Mouse (Mus musculus) thymus, postnatal 10 days (tissue): ENCODE measurements around the gene Accs.

Source experiments
- DNase-seq, 2 experiments: peaks; one replicate each; pipeline ENCODE4 v3.0.0; 2021; ENCODE audit warnings: low spot score in 2 of 2

The Accs gene

DNA sequence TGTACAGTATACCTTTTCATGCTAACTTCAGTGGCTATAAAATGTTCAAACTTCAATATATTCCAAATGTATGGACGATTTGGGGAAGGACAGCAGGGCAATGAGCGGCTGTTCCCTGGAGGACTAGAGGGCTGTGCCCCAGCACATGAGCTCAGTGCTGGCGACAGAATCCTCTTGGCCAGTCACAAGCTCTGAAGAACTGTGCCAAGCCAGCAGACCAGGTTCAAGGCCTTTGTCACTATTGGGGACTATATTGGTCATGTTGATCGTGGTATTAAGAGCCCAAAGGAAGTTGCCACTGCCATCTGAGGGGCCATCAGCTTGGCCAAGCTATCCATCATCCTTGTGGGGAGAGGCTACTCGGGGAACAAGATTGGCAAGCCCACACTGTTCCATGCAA is 55.4 kb downstream of the Accs start:
- DNase-seq, result no peak

DNA sequence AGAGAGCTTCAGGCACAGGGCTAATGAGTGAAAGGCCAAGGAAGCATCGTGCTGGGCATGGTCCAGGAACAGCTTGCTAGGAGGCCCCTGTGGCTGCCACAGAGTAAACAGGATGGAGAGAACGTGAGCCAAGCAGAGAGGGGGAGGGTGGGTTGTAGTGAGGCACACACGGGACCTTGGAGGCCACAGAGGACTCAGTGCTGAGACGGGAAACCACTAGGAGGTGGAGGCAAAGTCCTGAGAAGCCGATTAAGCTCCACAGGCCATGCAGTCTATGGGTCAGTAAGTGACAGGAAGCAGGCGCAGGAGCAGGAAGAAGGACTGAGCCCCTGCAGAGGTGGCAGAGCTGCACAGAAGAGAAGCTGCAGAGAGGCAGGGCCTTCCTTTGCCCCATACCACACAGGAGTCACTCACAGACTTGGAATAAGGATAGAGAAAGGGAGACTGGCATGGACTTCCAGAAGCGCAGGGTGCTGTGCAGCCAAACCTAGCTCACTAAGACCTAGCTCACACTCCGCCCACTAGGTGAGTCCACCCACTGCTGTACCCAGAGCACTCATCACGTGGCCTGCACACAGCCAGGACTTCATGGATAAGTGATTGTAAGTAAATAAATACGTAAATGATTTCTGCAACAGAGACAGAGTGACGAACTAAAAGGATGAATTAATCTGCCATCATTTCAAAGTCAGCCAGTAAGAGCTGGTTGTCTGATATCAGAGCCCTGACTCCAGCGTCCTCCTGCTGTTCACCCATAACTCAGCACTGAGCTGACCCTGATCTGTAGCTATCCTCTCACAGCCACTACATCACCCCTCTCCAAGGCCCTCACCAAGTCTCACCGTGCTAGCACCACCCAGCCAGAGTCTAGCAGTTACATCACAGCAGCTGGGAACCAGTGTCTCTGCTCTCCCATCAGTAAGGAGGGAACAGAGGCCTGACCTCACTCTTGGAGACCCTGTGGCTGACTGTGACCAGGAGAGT is 57.9 kb downstream of the Accs start:
- DNase-seq, result no peak

DNA sequence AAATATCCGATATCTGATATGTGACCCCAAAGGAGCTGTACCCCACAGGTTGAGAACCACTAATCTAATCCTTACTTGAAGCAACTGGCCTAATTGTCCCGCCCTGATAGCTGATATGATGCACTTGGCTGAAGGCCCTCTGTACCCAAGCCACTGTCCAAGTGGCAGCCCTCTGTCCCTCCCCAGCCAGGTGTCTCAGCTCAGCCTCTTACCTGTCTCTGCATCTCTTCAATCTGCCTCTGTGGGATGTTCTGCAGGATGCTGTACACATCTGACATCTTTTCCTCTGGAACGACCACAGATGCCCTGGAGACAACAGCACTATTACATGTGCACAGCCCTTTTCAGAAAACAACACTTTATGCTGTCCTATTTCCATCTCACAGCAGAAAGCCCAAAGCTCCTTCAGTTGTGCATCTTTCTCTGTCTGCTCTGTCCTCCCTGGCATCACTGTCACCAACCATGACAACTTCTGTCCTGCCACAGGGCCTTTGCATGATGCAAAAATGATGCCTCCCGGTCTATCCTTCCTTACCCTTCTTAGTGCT is 58.9 kb downstream of the Accs start:
- no peak for DNase-seq

DNA sequence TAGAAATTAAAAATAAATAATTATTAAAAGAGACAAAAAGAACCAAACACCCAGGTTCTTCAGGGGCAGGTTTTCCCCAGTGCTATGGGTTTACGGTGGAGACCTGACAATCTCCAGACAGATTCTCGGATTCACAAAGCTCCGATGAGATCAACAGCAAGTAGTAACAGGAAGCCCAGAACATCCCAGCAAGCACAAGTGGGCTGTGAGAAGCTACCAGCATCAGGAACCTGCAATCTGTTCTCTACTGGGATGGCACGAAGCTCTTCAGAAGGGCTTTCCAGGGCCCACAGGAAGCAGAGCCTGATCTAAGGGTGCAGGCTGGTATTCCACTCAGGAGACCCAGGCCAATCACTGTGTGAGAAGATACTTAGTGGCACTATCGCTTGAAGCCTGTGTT is 61.2 kb downstream of the Accs start:
- no peak for DNase-seq

DNA sequence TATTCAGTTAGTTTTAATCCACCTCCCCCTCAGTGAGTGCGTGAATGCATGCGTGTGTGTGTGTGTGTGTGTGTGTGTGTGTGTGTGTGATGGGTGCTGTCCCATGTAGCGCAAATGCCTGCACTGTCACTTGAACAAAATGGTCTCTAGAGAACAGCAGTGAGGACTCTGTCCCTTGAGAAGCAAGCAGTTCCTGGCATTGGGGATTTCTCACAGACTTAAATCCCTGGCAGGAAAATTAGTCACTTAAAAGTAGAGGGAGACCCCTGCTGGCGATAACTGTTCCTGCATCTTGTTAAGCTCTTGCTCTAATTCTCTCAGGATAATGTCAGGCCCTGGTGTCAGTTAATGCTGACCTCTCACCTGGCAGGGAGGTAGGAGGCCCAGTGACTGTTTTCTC is 63.6 kb downstream of the Accs start:
- peak; percentile 10 to 65 for DNase-seq

DNA sequence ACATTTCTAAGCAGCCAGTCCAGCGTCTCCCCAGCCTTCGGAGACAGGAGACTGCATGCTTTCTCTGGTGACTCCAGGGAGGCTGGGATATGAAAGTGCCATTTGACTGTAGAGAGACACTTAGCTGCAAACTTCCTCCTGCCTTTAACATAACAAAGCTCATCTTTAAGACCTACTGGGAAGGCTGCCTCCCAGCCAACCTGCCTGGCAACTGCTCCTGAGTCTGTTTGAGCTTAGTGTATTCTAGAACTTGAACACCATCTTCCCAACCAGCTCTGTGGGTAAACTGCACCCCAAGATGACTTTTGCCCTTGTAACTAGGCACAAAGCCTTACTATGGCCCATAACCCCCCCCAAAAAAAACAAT is 64.3 kb downstream of the Accs start:
- DNase-seq, result no peak

DNA sequence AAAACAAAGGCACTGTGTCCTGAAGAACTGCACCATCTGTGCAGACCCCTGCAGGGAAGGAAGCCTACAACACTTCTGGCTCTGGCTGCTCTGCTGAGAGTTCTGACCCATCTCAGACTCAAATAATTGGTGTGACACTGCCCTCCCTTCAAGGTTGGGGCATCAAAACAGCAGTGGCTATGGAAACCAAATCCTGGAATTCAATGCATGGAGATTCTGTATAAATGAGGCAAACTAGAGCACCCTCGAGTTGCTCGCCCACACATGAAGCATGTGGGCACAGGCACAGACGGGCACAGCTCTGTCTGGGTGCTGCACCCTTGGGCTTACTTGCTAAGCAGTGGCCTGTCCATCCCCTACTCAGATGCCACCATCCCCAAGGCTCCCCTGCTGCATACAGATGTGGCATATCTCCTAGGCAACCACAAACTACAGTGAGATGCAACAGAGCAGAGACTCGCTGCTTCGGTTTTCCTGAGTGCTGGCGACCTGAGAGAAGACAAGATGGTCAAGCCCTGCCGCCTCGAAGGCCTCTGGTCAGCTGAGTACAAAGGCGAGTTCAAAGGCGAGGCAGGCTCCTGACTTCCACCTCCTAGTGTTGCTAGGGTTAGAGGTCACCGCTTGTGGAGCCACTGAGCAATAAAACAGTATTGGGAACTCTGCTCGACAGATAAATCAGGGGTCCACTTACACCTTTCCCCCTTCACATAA is 64.9 kb downstream of the Accs start:
- no peak for DNase-seq

DNA sequence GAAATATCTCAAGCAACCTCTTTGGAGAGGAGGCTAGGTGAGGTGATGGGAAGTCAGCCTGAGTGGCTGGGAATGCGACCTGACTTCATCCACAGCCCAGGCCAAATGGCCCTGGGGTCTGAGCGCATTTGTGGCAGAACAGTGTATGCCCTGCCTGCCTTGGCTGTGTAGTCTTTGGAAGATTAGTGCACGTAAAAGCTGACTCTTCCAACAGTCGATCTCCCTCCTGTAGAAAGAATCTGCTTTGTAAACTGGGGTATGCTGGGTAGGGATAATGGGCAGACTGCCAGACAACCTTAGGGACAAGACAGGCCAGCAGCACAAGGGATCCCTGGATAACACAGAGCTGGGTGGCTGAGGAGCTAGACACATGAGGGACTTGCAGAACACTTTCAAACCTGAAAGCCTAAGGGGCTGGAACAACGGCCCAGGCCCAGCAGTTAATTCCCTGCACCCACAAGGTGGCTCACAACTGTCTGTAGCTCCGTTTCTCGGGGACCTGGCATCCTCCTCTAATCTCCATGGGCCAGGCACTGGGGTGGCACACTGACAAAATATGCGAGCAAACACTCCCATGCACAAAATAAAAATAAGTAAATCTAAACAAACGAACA is 65.7 kb downstream of the Accs start:
- no peak for DNase-seq
